Mouse (Mus musculus) right cerebral cortex, postnatal 4 days (tissue): ENCODE results near the gene Gcnt3.

Source experiments
- DNase-seq: peaks from one replicate; pipeline ENCODE4 v3.0.0-alpha.2; 2022

Gcnt3 gene

GRCm38 (mm10) chr9:70037988-70038387, at the start of gene Gcnt3:
Gcnt3 (minus strand) TSS chr9:70038088.
- no peak for DNase-seq

- DNase-seq, result no peak
These were observed 49.5 kb upstream of the Gcnt3 start for GRCm38 (mm10) chr9:70087379-70087778.

- no peak for DNase-seq
These were observed 48.2 kb upstream of the Gcnt3 start for GRCm38 (mm10) chr9:70086091-70086490.

- peak; percentile 78 for DNase-seq
These were observed 46.2 kb upstream of the Gcnt3 start for GRCm38 (mm10) chr9:70084107-70084506.

- no peak for DNase-seq
These were observed 44.7 kb upstream of the Gcnt3 start for GRCm38 (mm10) chr9:70082357-70083204.

- no peak for DNase-seq
These were observed 43.9 kb upstream of the Gcnt3 start for GRCm38 (mm10) chr9:70081767-70082166.

- DNase-seq, result no peak
These were observed 43.1 kb upstream of the Gcnt3 start for GRCm38 (mm10) chr9:70080976-70081375.

- no peak for DNase-seq
These were observed 42.3 kb upstream of the Gcnt3 start for GRCm38 (mm10) chr9:70080027-70080800.

GRCm38 (mm10) chr9:70078034-70078433, 40.1 kb upstream of the Gcnt3 start:
- no peak for DNase-seq

GRCm38 (mm10) chr9:70077170-70077569, 39.3 kb upstream of the Gcnt3 start:
- DNase-seq, result no peak

GRCm38 (mm10) chr9:70072387-70072786, 34.5 kb upstream of the Gcnt3 start:
- no peak for DNase-seq

- DNase-seq, result no peak
These were observed 32.1 kb upstream of the Gcnt3 start for GRCm38 (mm10) chr9:70069961-70070435.

GRCm38 (mm10) chr9:70067497-70067896, 29.6 kb upstream of the Gcnt3 start:
- no peak for DNase-seq

- no peak for DNase-seq
These were observed 24.1 kb upstream of the Gcnt3 start for GRCm38 (mm10) chr9:70062012-70062411.

- no peak for DNase-seq
These were observed 15.5 kb upstream of the Gcnt3 start for GRCm38 (mm10) chr9:70053411-70053810.

- DNase-seq, result no peak
These were observed 14.8 kb upstream of the Gcnt3 start for GRCm38 (mm10) chr9:70052730-70053129.

GRCm38 (mm10) chr9:70049839-70050238, 12.0 kb upstream of the Gcnt3 start:
- DNase-seq, result no peak

GRCm38 (mm10) chr9:70049416-70049783, 11.5 kb upstream of the Gcnt3 start:
- DNase-seq, result no peak

- no peak for DNase-seq
These were observed 11.0 kb upstream of the Gcnt3 start for GRCm38 (mm10) chr9:70048751-70049415.

- no peak for DNase-seq
These were observed 10.4 kb upstream of the Gcnt3 start for GRCm38 (mm10) chr9:70048280-70048679.

- DNase-seq, result no peak
These were observed 10.0 kb upstream of the Gcnt3 start for GRCm38 (mm10) chr9:70047839-70048238.

- DNase-seq, result no peak
These were observed 8.4 kb upstream of the Gcnt3 start for GRCm38 (mm10) chr9:70046255-70046654.

- no peak for DNase-seq
These were observed 7.0 kb upstream of the Gcnt3 start for GRCm38 (mm10) chr9:70044865-70045264.
